Mouse (Mus musculus) megakaryocyte, embryonic 14.5 days (primary cell): ENCODE measurements around the gene Akap5.

Experiments
- FLI1 ChIP-seq: IDR thresholded peaks from 2 replicates; pipeline ENCODE4 v1.6.1; 2012; ENCODE audit warnings: low read length, inconsistent platforms, mixed read lengths
- GATA1 ChIP-seq: IDR thresholded peaks from 3 replicates; pipeline ENCODE4 v1.6.1; 2012; ENCODE audit warnings: mixed read lengths, low read length, inconsistent platforms, borderline replicate concordance

DNA sequence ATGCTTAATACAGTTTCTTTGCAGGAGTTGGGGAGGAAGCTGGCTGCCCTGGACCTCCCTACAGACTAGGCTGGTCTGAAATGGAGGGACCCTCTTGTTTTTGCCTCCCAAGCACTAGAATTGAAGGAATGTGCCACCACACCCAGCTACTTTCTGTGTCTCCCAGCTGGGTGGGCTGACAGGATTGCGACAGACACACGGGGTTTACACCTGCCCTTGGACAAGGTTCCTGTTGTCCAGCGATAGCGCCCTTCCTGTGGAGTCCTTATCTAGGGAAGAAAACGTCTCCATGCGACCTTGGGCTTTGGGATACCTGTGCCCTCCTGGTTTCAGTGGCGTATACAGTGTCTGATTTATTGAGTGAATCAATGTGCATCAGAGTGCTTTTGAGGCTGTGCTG, 55.5 kb downstream of the Akap5 start:
- no peak for TF ChIP-seq GATA1
- no peak for TF ChIP-seq FLI1
